Mouse (Mus musculus) yolk sac, embryonic 10.5 days (tissue): ENCODE results near the gene Golim4.
"Not testable (repeated sequence)": the region's sequence is repeated elsewhere in the genome, so short reads cannot be mapped to it uniquely, and the experiment has no call there.

ENCODE experiments used
- DNase-seq: peaks from one replicate; pipeline ENCODE4 v3.0.0-alpha.2; 2017; ENCODE audit warnings: low spot score

Gene Golim4

GRCm38 (mm10) chr3:75956551-75957302, at the start of gene Golim4:
TSS of gene Golim4 (minus strand) at chr3:75956949.
- DNase-seq, result peak; percentile 89

GRCm38 (mm10) chr3:76005621-76006020, 48.9 kb upstream of the Golim4 start:
- DNase-seq, result no peak

- no peak for DNase-seq
These were observed 44.4 kb upstream of the Golim4 start for GRCm38 (mm10) chr3:76001156-76001555.

GRCm38 (mm10) chr3:76000481-76000880, 43.7 kb upstream of the Golim4 start:
- DNase-seq, result no peak

GRCm38 (mm10) chr3:75981031-75981750, 24.4 kb upstream of the Golim4 start:
- not testable (repeated sequence) for DNase-seq

GRCm38 (mm10) chr3:75962784-75963772, 6.3 kb upstream of the Golim4 start:
- DNase-seq, result not testable (repeated sequence)

- DNase-seq, result peak; percentile 53
These were observed 873 bp downstream of the Golim4 start for GRCm38 (mm10) chr3:75955661-75956491.

- DNase-seq, result no peak
These were observed 2.6 kb downstream of the Golim4 start for GRCm38 (mm10) chr3:75954185-75954584.

GRCm38 (mm10) chr3:75952328-75953060, 4.3 kb downstream of the Golim4 start:
- DNase-seq, result no peak

GRCm38 (mm10) chr3:75950897-75951296, 5.9 kb downstream of the Golim4 start:
- DNase-seq, result no peak

- DNase-seq, result no peak
These were observed 7.4 kb downstream of the Golim4 start for GRCm38 (mm10) chr3:75949358-75949757.

- no peak for DNase-seq
These were observed 8.1 kb downstream of the Golim4 start for GRCm38 (mm10) chr3:75948541-75949095.

- no peak for DNase-seq
These were observed 8.7 kb downstream of the Golim4 start for GRCm38 (mm10) chr3:75948003-75948402.

- DNase-seq, result no peak
These were observed 14.3 kb downstream of the Golim4 start for GRCm38 (mm10) chr3:75942303-75943060.

GRCm38 (mm10) chr3:75941864-75942263, 14.9 kb downstream of the Golim4 start:
- DNase-seq, result no peak

- DNase-seq, result no peak
These were observed 20.6 kb downstream of the Golim4 start for GRCm38 (mm10) chr3:75936152-75936551.

- no peak for DNase-seq
These were observed 26.0 kb downstream of the Golim4 start for GRCm38 (mm10) chr3:75930659-75931225.

GRCm38 (mm10) chr3:75929926-75930548, 26.7 kb downstream of the Golim4 start:
- no peak for DNase-seq

GRCm38 (mm10) chr3:75926327-75926726, 30.4 kb downstream of the Golim4 start:
- DNase-seq, result no peak
